Mouse (Mus musculus) heart, postnatal 0 days (tissue): ENCODE data around the gene Pp2d1. TPM values are rescaled to one million over a fixed set of nuclear protein-coding genes. Genes with fewer than 3 reads are reported as not detected.

Experiments used
- ATAC-seq: fragments of 200-750 bp; cut with Nextera tagmentation; 2 replicates; pipeline ENCODE4 v1.8.0; 2017; ENCODE audit warnings: low read depth, moderate number of reproducible peaks, moderate library complexity; ENCODE audit not compliant: insufficient read depth
- DNase-seq: peaks from one replicate; pipeline ENCODE4 v3.0.0-alpha.2; 2016; ENCODE audit warnings: low spot score
- H3K27ac ChIP-seq: fragments of 300-500 bp; sonication (generic); 2 replicates; pipeline ENCODE4 v1.5.1; 2014; ENCODE audit warnings: low read depth, mild to moderate bottlenecking
- H3K27me3 ChIP-seq: fragments of 300-500 bp; sonication (generic); 2 replicates; pipeline ENCODE4 v1.6.1; 2014; ENCODE audit warnings: low read length, mixed read lengths; ENCODE audit not compliant: control insufficient read depth, insufficient read depth
- H3K36me3 ChIP-seq: fragments of 300-500 bp; sonication (generic); replicated peaks from 2 replicates; pipeline ENCODE4 v1.6.1; 2014; ENCODE audit warnings: low read length, mixed read lengths; ENCODE audit not compliant: control insufficient read depth, insufficient read depth
- H3K4me1 ChIP-seq: fragments of 300-500 bp; sonication (generic); 2 replicates; pipeline ENCODE4 v1.6.1; 2014; ENCODE audit warnings: antibody characterized with exemption; ENCODE audit not compliant: control insufficient read depth, insufficient read depth
- H3K4me2 ChIP-seq: fragments of 300-500 bp; sonication (generic); 2 replicates; pipeline ENCODE4 v1.6.1; 2014; ENCODE audit warnings: low read depth, mild to moderate bottlenecking, low read length, moderate library complexity
- H3K4me3 ChIP-seq: fragments of 300-500 bp; sonication (generic); 2 replicates; pipeline ENCODE4 v1.5.1; 2014; ENCODE audit warnings: low read depth, low read length
- H3K9ac ChIP-seq: fragments of 300-500 bp; sonication (generic); replicated peaks from 2 replicates; pipeline ENCODE4 v1.6.1; 2014; ENCODE audit warnings: low read depth, low read length, mixed read lengths
- H3K9me3 ChIP-seq: fragments of 300-500 bp; sonication (generic); replicated peaks from 2 replicates; pipeline ENCODE4 v1.6.1; 2016; ENCODE audit warnings: low read length; ENCODE audit not compliant: control insufficient read depth
- CTCF ChIP-seq: IDR thresholded peaks from 2 replicates; pipeline ENCODE4 v1.5.1; 2016; ENCODE audit warnings: antibody characterized with exemption, control low read depth, low read depth
- EP300 ChIP-seq: IDR thresholded peaks from 2 replicates; pipeline ENCODE4 v1.6.1; 2016; ENCODE audit warnings: antibody characterized with exemption, low read depth
- WGBS: fragments of 180-500 bp; shearing (Covaris S2); extraction: QIAGEN DNeasy Blood & Tissue Kit; methylation state at CpG from one replicate; pipeline ENCODE4 v1.1.7; 2014; 5-methylcytosine and 5-hydroxymethylcytosine counted together
- polyA plus RNA-seq: library from polyadenylated mRNA; unstranded; fragments of >200 nt; fragmentation: Nextera tagmentation; extraction: Ambion mirVana; gene quantifications from 2 replicates; pipeline ENCODE4 v1.2.1, GENCODE M21; 2015
- total RNA-seq: library from RNA; depleted of rRNA; stranded (reverse); fragments of >200 nt; gene quantifications from 2 replicates; pipeline ENCODE4 v1.2.3, GENCODE M21; 2014; ENCODE audit warnings: low replicate concordance; rRNA removed

The Pp2d1 gene
- total and polyA plus RNA-seq, 2 experiments from 2014 or later: 0.14 TPM; not detected in 1

DNA sequence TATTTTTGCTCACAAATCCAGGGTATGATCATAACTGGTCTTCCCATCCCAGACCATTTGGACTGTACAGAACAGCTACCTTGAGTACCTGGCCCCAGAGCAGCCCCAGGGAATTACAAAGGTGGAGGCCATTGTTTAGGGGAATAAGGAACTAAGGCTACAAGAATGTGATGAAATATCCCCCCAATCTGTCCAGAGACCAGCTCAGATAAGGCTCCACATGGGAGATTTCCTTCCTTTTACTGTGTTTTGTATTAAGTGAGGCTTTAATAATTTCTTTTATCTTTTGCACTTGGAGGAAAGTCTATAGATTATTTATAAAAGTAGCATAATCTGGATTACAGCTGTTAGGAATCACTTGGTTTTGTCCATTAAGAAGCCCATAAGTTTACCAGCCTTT is 70.6 kb downstream of the Pp2d1 start:
- H3K4me3 ChIP-seq: no peak overlapping the region
- DNase-seq (no peak), ATAC-seq (no peak)
- no peak overlapping the region for H3K27ac ChIP-seq
- no peaks in the 10 kb centered on the region for H3K4me1 ChIP-seq
- no peaks in the 10 kb centered on the region for H3K9me3 ChIP-seq
- H3K27me3 ChIP-seq: no peaks in the 10 kb centered on the region
- no peak for TF ChIP-seq CTCF
- no peak for TF ChIP-seq EP300
- no peak overlapping the region for H3K9ac ChIP-seq
- H3K4me2 ChIP-seq: no peak overlapping the region
- H3K36me3 ChIP-seq: no peaks in the 10 kb centered on the region

GRCm38 (mm10) chr17:53465569-53465968 is 73.7 kb downstream of the Pp2d1 start:
- H3K27ac ChIP-seq: no peak overlapping the region
- 0 out of 2 replicates have a peak, but pooled peaks have one; percentile 20 for ATAC-seq

DNA sequence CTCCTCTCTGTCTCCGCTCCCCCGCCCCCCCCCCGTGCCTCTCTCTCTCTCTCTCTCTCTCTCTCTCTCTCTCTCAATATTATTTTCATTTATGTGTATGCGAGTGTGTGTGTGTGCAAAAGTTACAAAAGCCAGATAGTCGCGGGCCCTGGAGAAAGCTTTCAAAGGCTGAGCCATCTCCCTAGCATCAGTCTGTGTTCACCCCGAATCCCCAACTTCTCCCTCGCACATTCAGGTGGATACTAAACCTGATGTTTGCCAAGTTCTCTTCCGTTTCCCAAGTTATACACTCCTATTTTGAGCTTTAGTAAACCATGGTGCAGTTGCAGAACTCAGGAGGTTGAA is 75.8 kb downstream of the Pp2d1 start:
- Histone ChIP-seq H3K27me3 (no peaks in the 10 kb centered on the region), H3K4me3 (peak overlapping the region; percentile 50), H3K27ac (no peak overlapping the region), H3K4me2 (peak overlapping the region; percentile 63), H3K9ac (peak overlapping the region; percentile 15; the same call in 1 of the 2 replicates), H3K9me3 (no peaks in the 10 kb centered on the region), H3K4me1 (no peaks in the 10 kb centered on the region), H3K36me3 (no peaks in the 10 kb centered on the region)
- WGBS: 10% methylated on average over 8 of the region's 9 CpGs
- TF ChIP-seq EP300: no peak
- TF ChIP-seq CTCF: no peak
- no peak for ATAC-seq
- DNase-seq: no peak

More at GRCm38 (mm10) chr17:53465569-53465968, 73.7 kb downstream of the Pp2d1 start:
- Histone ChIP-seq H3K4me1 (no peaks in the 10 kb centered on the region), H3K4me3 (no peak overlapping the region), H3K36me3 (no peaks in the 10 kb centered on the region), H3K9me3 (no peaks in the 10 kb centered on the region), H3K4me2 (no peak overlapping the region), H3K9ac (no peak overlapping the region), H3K27me3 (no peaks in the 10 kb centered on the region)
- WGBS: 49% methylated on average over 4 of the region's 4 CpGs
- TF ChIP-seq CTCF (peak; percentile 37), EP300 (no peak)
- DNase-seq: no peak

DNA sequence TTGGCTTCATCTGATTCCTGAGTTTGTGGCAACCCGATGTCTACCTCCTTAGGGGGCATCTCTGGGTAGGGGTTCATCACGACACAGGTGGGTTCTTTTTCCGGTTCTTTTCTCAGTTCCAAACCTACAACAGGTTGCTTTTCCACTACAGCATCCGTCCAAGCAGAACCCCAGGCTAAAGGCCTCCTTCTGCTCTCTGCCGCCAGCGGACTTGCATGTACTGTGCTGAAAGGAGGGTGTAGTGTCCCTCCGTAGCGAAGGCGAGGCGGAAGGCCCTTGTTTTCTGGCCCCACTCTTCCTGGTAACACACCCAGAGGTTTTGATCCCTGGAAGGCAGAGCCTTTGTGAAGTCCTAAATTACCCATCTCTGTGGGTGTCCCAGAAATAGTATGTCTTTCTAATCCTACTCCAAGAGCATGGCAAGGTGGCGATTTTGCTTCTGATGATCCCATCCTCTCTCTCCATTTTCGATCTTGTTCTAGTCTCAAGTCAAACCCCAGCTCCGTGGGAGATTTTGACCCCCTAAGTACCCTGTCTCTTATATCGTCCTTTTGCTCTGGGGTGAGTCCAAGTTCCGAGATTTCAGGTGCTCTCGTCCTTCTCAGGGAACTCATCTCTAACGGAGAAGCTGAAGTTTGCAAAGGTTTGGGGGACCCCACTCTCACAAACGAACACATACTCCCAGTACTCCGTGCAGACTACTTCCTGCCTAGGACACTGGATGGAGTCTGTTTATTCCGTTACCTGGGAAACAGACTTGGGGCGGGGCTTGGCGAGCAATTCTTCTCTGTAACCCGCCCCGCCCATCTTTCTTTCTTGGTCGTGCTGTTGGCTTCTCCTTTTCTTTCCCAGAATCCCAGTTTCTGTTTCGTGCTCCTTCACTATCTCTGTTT is 76.4 kb downstream of the Pp2d1 start, which contains the start of gene Efhb:
Gene Efhb (minus strand): TSS at position 719 of the 893 bp plus-strand sequence.
- H3K27ac ChIP-seq: no peak within 1 kb of the TSS
- H3K4me2 ChIP-seq: peak within 1 kb of the TSS; percentile 63
- WGBS: 18% methylated on average over 26 of the region's 26 CpGs

More for the DNA sequence above, 76.4 kb downstream of the Pp2d1 start, which contains the start of gene Efhb:
- H3K4me1 ChIP-seq: no peaks in the 10 kb centered on the region
- H3K9ac ChIP-seq: peak within 1 kb of the TSS; percentile 15; the same call in 1 of the 2 replicates
- ATAC-seq: peak; percentile 87
- no peaks in the 10 kb centered on the region for H3K9me3 ChIP-seq
- TF ChIP-seq CTCF (no peak), EP300 (no peak)
- peak within 1 kb of the TSS; percentile 50 for H3K4me3 ChIP-seq
- DNase-seq: peak; percentile 81
- H3K27me3 ChIP-seq: no peaks in the 10 kb centered on the region
- no peaks in the 10 kb centered on the region for H3K36me3 ChIP-seq

Other genes with a start within 250 kb of the Pp2d1 start
- 0.12 TPM in 1 of 2 replicates, not detected in the other for gene Efhb, start 76.1 kb downstream of the Pp2d1 start, total RNA-seq
- gene Efhb, start 76.1 kb downstream of the Pp2d1 start, polyA plus RNA-seq: 0.18 and 0.27 TPM in 2 replicates
- gene Rab5a, start 60.2 kb downstream of the Pp2d1 start, total RNA-seq: 40.5 and 62.6 TPM in 2 replicates
- 56.6 and 58.1 TPM in 2 replicates for gene Rab5a, start 60.2 kb downstream of the Pp2d1 start, polyA plus RNA-seq
- 65.1 and 71.3 TPM in 2 replicates for gene Kat2b, start 27.4 kb upstream of the Pp2d1 start, total RNA-seq
- gene Kat2b, start 27.4 kb upstream of the Pp2d1 start, polyA plus RNA-seq: 11.0 and 12.1 TPM in 2 replicates
- gene Sgo1, start 149.9 kb upstream of the Pp2d1 start, total RNA-seq: 1.3 and 4.8 TPM in 2 replicates
- gene Sgo1, start 149.9 kb upstream of the Pp2d1 start, polyA plus RNA-seq: 6.1 and 8.3 TPM in 2 replicates